Mouse (Mus musculus) myocyte (in vitro differentiated cells): ENCODE measurements at regions not wholly inside any gene's neighbourhood (a gene's known extent, or its start where the extent isn't known, plus 50 kb on each side); places are given as distances from the start of the nearest gene placed in this dataset.

Source experiments
- H3K27me3 ChIP-seq: one replicate; pipeline ENCODE4 v1.6.1; 2011; ENCODE audit not compliant: control insufficient read depth, insufficient read depth, insufficient read length
- H3K36me3 ChIP-seq: one replicate; pipeline ENCODE4 v1.6.1; 2011; ENCODE audit not compliant: control insufficient read depth, insufficient read depth
- H3K4me2 ChIP-seq: one replicate; pipeline ENCODE4 v1.6.1; 2011; ENCODE audit warnings: low read depth, control low read depth
- H3K4me3 ChIP-seq: one replicate; pipeline ENCODE4 v1.5.1; 2011; ENCODE audit warnings: mild to moderate bottlenecking, control low read depth, moderate library complexity
- H3K79me2 ChIP-seq: one replicate; pipeline ENCODE4 v1.6.1; 2011; ENCODE audit not compliant: control insufficient read depth, insufficient read depth
- H3ac ChIP-seq: one replicate; pipeline ENCODE4 v1.6.1; 2011; ENCODE audit not compliant: control insufficient read depth, insufficient read length
- CEBPB ChIP-seq: IDR thresholded peaks from 2 replicates; pipeline ENCODE4 v1.6.1; 2011; ENCODE audit warnings: mild to moderate bottlenecking, moderate library complexity; ENCODE audit not compliant: poor library complexity, insufficient read depth, severe bottlenecking
- E2F4 ChIP-seq: IDR thresholded peaks from one replicate; pipeline ENCODE4 v1.6.1; 2011; ENCODE audit warnings: mild to moderate bottlenecking, control low read depth, moderate library complexity; ENCODE audit not compliant: insufficient read depth
- MAX ChIP-seq: IDR thresholded peaks from one replicate; pipeline ENCODE4 v1.6.1; 2011; ENCODE audit warnings: low read depth, mild to moderate bottlenecking, control low read depth
- MYOD1 ChIP-seq, 3 experiments: IDR thresholded peaks; one replicate each; pipeline ENCODE4 v1.6.1; 2011; ENCODE audit warnings: control low read depth in 2 of 3, low read depth in 2 of 3, mild to moderate bottlenecking in 2 of 3, moderate library complexity in 1 of 3; ENCODE audit not compliant: insufficient read length in 2 of 3, control insufficient read depth in 1 of 3
- MYOG ChIP-seq, 3 experiments: IDR thresholded peaks; one replicate each; pipeline ENCODE4 v1.6.1; 2011; ENCODE audit warnings: control low read depth in 2 of 3, low read depth in 2 of 3, mild to moderate bottlenecking in 2 of 3; ENCODE audit not compliant: insufficient read length in 2 of 3, control insufficient read depth in 1 of 3, insufficient read depth in 1 of 3
- POLR2A ChIP-seq: IDR thresholded peaks from one replicate; pipeline ENCODE4 v1.6.1; 2011; ENCODE audit warnings: low read depth, mild to moderate bottlenecking, control low read depth, moderate library complexity; ENCODE audit not compliant: insufficient read length
- POLR2AphosphoS2 ChIP-seq: IDR thresholded peaks from one replicate; pipeline ENCODE4 v1.6.1; 2011; ENCODE audit warnings: low read depth, control low read depth; ENCODE audit not compliant: insufficient read length
- REST ChIP-seq: IDR thresholded peaks from one replicate; pipeline ENCODE4 v1.6.1; 2011; ENCODE audit warnings: mild to moderate bottlenecking, control low read depth, moderate library complexity; ENCODE audit not compliant: insufficient read depth, insufficient read length
- SRF ChIP-seq: IDR thresholded peaks from one replicate; pipeline ENCODE4 v1.6.1; 2011; ENCODE audit warnings: low read depth; ENCODE audit not compliant: control insufficient read depth, insufficient read length
- TCF12 ChIP-seq: IDR thresholded peaks from one replicate; pipeline ENCODE4 v1.6.1; 2011; ENCODE audit warnings: mild to moderate bottlenecking, control low read depth; ENCODE audit not compliant: poor library complexity, insufficient read depth, severe bottlenecking
- TCF3 ChIP-seq: IDR thresholded peaks from one replicate; pipeline ENCODE4 v1.6.1; 2011; ENCODE audit warnings: low read depth, control low read depth; ENCODE audit not compliant: insufficient read length
- USF1 ChIP-seq: IDR thresholded peaks from one replicate; pipeline ENCODE4 v1.6.1; 2011; ENCODE audit warnings: low read depth, mild to moderate bottlenecking, control low read depth, moderate library complexity

GRCm38 (mm10) chr16:30892606-30893005 lies 188.6 kb downstream of the Xxylt1 start:
- no peaks in the 10 kb centered on the region for H3K36me3 ChIP-seq
- no peak overlapping the region for H3K4me2 ChIP-seq
- no peak for TF ChIP-seq MAX
- TF ChIP-seq MYOG (IDR thresholded peaks at IDR 0.05; ENCODE audit: control insufficient read depth in 1 of 3, insufficient read depth in 1 of 3, insufficient read length in 2 of 3, low read depth in 2 of 3) = no peak
- TF ChIP-seq USF1 = no peak
- TF ChIP-seq TCF12 = no peak
- TF ChIP-seq E2F4 = no peak
- TF ChIP-seq MYOD1 (IDR thresholded peaks at IDR 0.05; ENCODE audit: control insufficient read depth in 1 of 3, insufficient read length in 2 of 3, low read depth in 2 of 3) = no peak
- no peak for TF ChIP-seq SRF
- no peak for TF ChIP-seq POLR2AphosphoS2
- no peak for TF ChIP-seq CEBPB
- TF ChIP-seq POLR2A = no peak
- TF ChIP-seq TCF3 = no peak
- TF ChIP-seq REST = no peak
- no peaks in the 10 kb centered on the region for H3K79me2 ChIP-seq
- no peak overlapping the region for H3K4me3 ChIP-seq
- H3K27me3 ChIP-seq = no peaks in the 10 kb centered on the region
- H3ac ChIP-seq = no peak overlapping the region

DNA sequence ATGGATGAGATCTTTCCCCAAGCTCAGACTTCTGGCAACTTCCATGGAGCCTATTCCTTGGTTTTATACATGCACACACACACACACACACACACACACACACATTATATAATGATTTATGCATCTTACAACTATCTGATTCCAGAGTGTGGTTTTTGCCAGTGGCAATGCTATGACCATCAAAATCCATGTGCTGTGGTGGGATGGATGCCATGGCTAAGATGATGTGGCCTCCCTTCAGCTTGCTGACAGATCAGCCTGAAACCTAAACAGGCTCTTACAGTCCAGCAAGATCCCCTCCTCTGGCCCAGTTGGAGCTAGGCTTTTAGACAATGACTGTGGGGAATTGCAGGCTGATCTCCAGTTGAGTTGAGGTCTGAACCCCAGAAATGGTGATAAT lies 187.1 kb downstream of the Xxylt1 start:
- TF ChIP-seq POLR2AphosphoS2 (no peak), REST (no peak), TCF12 (no peak), CEBPB (no peak), SRF (no peak), USF1 (no peak), TCF3 (no peak), MYOD1 (IDR thresholded peaks at IDR 0.05; ENCODE audit: control insufficient read depth in 1 of 3, insufficient read length in 2 of 3, low read depth in 2 of 3) (no peak), MYOG (IDR thresholded peaks at IDR 0.05; ENCODE audit: control insufficient read depth in 1 of 3, insufficient read depth in 1 of 3, insufficient read length in 2 of 3, low read depth in 2 of 3) (no peak), POLR2A (no peak), E2F4 (no peak), MAX (no peak)
- Histone ChIP-seq H3ac (no peak overlapping the region), H3K36me3 (no peaks in the 10 kb centered on the region), H3K4me2 (no peak overlapping the region), H3K27me3 (no peaks in the 10 kb centered on the region), H3K79me2 (no peaks in the 10 kb centered on the region), H3K4me3 (no peak overlapping the region)

- H3K79me2 ChIP-seq = no peaks in the 10 kb centered on the region
- no peak overlapping the region for H3ac ChIP-seq
- H3K36me3 ChIP-seq = no peaks in the 10 kb centered on the region
- TF ChIP-seq REST (no peak), POLR2A (no peak), MYOG (IDR thresholded peaks at IDR 0.05; ENCODE audit: control insufficient read depth in 1 of 3, insufficient read depth in 1 of 3, insufficient read length in 2 of 3, low read depth in 2 of 3) (no peak)
- no peak overlapping the region for H3K4me2 ChIP-seq
- no peak overlapping the region for H3K4me3 ChIP-seq
- H3K27me3 ChIP-seq = no peaks in the 10 kb centered on the region
These were observed 186.2 kb downstream of the Xxylt1 start for GRCm38 (mm10) chr16:30895021-30895420.

GRCm38 (mm10) chr16:30897371-30897770 lies 183.9 kb downstream of the Xxylt1 start:
- Histone ChIP-seq H3K4me2 (no peak overlapping the region), H3K79me2 (no peaks in the 10 kb centered on the region), H3K36me3 (no peaks in the 10 kb centered on the region), H3K4me3 (no peak overlapping the region), H3K27me3 (no peaks in the 10 kb centered on the region), H3ac (no peak overlapping the region)
- no peak for TF ChIP-seq POLR2AphosphoS2

DNA sequence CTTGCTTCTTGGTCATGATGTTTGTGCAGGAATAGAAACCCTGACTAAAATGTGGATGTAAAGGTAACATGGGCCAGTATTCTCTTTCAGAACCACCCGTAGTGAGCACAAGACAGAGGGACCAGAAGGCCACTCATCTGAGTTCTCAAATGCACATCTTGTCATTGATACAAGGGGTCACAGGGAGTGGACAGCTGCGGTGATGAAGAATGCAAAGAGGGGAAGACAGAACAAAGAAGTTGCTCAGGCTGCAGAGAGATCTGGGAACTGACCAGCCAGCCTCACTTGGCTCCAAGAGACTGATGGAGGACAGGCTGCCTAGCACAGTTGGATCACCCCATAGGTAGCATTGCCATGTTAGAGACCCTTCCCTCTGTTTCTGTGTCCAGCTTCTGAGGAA lies 181.1 kb downstream of the Xxylt1 start:
- Histone ChIP-seq H3K79me2 (no peaks in the 10 kb centered on the region), H3K4me3 (no peak overlapping the region), H3K27me3 (no peaks in the 10 kb centered on the region), H3K36me3 (no peaks in the 10 kb centered on the region), H3K4me2 (no peak overlapping the region), H3ac (no peak overlapping the region)
- no peak for TF ChIP-seq USF1
- no peak for TF ChIP-seq CEBPB
- no peak for TF ChIP-seq MAX
- TF ChIP-seq MYOD1 (IDR thresholded peaks at IDR 0.05; ENCODE audit: control insufficient read depth in 1 of 3, insufficient read length in 2 of 3, low read depth in 2 of 3) = no peak

GRCm38 (mm10) chr16:30901309-30901708 lies 179.9 kb downstream of the Xxylt1 start:
- Histone ChIP-seq H3K36me3 (no peaks in the 10 kb centered on the region), H3K4me2 (no peak overlapping the region), H3K27me3 (no peaks in the 10 kb centered on the region), H3K79me2 (no peaks in the 10 kb centered on the region), H3K4me3 (no peak overlapping the region), H3ac (no peak overlapping the region)
- TF ChIP-seq MAX = no peak
- TF ChIP-seq MYOG (IDR thresholded peaks at IDR 0.05; ENCODE audit: control insufficient read depth in 1 of 3, insufficient read depth in 1 of 3, insufficient read length in 2 of 3, low read depth in 2 of 3) = no peak
- TF ChIP-seq REST = no peak
- no peak for TF ChIP-seq POLR2A
- TF ChIP-seq USF1 = no peak
- no peak for TF ChIP-seq CEBPB
- no peak for TF ChIP-seq MYOD1 (IDR thresholded peaks at IDR 0.05; ENCODE audit: control insufficient read depth in 1 of 3, insufficient read length in 2 of 3, low read depth in 2 of 3)
